Mouse (Mus musculus): ENCODE data around the gene Pkp1. TPM values are rescaled to one million over a fixed set of nuclear protein-coding genes. Genes with fewer than 3 reads are reported as not detected.

The Pkp1 gene
- total RNA-seq, 2 experiments from 2014 or later: 0.07 TPM; not detected in 1

DNA sequence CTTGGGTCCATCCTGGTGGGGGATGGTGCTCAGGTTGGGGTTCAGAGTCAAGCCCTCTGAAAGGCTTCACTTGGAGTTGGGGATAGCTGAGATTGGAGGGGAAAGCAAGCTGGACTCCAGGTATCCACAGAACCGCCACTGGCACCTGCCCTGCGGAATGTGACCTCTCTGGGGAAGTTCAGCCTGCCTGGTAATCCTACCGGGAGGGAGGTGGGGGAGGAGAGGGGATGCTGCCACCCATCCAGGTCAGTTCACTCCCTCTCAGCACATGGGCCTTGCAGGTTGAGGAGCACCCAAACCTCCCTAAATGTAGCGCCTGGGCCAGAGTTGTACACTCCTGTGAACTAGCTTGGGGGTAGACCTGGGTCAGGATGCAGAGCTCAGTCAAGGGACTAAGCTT is 62.9 kb downstream of the Pkp1 start:
- DNase-seq: no peak

DNA sequence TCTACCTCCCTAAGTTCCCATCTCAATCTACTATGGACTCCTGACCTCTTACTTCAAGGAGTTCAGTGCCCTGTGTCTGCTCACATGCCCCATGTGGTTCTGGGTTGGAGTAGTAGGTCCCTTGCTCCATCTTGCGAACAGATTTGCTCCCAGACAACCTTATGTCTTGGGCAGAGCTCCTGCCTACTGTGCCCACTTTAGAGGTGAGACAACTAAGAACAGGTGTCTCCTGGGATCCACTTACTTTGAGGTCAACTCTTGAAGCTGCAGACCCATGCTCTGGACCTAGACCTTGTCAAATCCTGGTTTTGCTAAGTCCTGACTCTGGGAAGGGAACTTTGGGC is 63.7 kb downstream of the Pkp1 start:
- no peak for DNase-seq

DNA sequence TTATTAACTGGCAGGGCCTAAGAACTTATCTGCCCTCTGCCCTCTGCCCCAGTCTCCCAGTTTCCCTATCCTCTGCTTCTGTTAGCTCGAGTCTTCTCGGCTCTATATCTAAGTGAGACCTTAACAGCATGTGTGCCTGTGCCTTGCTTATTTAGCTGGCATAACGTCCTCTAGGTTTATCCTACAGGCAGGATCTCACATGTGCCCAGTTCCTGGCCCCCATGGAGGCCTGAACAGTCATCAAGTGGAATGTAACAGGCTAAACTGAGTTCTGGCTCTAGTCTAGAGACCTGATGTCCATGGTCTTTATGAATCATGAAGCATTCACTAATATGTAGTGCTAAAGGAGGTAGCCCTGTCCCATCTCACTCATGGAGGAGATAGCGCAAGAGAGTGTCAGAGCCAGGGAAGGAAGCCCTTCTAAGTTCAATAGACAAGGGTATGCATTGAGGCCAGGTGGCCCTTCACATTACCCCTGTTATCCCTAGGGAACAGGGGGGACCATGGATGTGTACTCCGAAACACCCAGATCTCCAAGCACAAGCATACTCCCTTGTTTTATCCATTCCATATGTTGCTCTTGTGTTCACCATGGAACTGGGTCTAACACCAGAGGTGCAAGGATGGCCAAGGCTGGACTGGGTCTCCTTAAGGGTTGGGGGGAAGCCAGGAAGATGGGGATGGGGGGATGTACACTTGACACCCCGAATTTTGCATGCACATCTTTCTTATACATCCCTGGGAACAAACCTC is 64.2 kb downstream of the Pkp1 start:
- no peak for DNase-seq

DNA sequence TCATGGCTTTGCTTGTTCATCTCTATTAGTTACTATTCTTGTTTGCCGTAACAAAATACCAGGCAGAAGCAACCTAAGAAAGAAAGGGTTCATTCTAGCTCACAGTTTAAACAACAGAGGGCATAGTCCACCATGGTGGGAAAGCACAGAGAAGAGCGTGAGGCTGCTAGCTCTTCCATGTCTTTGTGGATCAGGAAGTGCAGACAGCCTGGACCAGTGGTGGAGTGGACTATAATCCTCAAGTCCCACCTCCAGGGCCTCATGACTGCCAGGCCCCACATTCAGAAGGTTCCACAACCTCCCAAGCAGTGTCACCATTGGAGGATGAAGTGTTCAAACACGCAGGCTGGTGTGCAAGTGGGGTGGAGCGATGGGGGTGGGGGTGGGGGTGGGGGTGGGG is 65.8 kb downstream of the Pkp1 start:
- no peak for DNase-seq

DNA sequence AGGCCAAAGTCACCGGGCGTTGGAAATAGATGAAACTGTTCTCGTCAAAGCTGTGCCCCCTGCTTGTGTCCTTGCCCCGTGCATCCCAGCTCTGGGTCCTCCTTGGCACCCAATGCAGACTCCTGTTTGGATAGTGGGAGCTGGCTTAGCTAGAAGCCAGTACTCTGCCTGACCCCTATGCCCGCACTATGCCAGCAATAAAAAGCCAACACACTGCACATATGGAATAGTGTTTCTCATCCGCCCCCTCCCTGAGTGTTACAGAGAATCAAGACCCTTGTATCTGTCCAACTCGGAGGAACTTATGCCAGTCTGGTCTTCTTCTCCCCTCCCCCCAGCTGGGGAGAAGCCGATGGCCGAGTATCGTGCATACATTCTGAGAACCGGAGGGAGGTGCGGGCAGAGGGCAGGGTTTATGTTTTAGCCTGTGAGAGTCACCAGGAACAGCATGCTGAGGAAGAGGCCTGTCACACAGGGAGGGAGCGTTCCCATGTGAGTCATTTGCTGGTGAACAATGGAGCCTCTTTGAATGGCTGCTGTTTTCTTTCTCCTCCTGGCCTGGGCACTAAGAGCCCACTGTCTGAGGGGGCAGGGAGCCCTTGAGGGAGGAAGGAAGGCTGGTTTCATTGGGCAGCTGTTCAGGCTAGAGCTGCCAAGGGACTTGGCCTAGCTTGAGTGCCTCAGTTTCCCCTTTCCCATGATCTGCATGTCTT is 66.8 kb downstream of the Pkp1 start:
- no peak for DNase-seq

DNA sequence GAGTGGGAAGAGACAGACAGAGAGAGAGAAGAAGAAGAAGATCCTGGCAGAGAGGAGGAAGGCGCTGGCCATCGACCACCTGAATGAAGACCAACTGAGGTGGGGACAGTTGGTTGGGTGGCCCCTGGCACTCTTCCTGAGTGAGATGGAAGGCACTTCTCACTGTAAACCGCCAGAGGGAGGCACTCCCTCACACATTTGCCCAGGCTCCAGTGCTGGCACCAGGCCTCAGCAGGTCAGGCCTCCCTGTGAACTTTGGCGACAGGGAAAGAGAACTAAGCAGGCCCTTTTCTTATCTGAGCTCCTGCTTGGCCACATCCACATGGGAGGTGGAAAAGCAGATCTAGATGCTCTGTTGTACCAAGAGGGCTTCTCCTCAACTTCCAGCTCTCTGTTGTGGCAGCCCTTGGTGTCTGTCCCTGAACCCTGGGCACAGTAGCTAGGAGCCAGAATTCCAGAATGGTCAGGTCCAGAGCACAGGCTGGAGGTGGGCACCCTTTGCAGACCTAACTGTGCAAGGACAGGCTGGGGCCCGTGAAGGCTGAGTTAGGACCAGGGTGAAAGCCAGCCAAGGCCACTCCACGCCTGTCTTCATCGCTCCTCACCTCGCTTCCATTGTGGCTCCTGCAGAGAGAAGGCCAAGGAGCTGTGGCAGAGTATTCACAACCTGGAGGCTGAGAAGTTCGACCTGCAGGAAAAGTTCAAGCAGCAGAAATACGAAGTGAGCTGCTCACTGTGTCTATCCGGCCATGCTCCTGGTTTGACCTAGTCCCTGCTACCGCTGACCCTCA is 68.1 kb downstream of the Pkp1 start:
- DNase-seq: peak; percentile 62

DNA sequence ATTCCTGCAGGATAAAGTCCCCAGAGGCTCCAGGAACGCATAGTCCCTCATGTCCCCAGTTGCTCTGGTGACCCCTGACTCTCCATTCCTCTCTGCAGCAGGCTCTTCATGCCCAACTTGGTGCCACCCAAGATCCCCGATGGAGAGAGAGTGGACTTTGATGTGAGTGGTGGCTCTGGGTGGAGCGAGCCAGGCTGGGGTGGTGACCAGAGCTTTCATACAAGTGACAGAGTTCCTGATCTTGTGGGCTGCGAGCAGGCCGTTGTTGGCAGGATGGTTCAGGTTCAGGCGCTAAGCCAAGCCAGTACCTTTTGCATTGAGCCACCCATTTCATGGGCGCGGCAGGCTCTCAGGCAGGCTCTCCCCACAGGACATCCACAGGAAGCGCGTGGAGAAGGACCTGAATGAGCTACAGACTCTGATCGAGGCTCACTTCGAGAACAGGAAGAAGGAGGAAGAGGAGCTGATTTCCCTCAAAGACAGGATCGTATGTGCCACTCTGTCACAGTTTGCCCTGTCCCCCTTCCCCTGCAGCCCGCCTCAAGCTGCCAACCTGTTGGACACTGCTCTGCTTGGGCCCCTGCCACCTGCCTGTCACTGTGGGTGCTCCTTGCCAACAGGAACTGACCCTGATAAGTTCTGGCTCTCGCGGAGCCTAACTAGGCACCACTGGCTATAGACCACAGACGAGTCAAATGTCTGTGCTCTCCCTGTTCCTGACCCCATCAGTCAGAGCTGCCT is 71.2 kb downstream of the Pkp1 start:
- DNase-seq: no peak

DNA sequence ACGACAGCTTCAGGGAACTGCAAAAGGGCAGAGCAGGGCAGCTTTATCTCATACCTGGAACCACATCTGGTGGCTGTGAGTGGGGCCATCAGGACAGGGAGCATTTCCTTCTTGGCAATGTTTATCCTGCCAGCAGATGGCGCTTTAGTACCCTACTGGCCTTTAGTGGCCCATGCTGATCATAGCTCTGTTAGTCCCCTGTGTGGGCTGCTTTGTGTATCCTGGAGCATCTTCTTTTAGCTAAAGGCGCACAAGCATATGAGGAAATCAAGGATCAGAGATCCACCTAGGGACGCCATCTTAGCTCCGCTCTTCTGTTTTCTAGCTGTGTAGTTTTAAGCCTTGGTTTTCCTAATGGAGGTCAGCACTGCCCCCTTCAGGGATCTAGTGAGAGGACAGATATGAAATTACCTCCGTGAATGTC is 71.9 kb downstream of the Pkp1 start:
- peak; percentile 40 for DNase-seq

DNA sequence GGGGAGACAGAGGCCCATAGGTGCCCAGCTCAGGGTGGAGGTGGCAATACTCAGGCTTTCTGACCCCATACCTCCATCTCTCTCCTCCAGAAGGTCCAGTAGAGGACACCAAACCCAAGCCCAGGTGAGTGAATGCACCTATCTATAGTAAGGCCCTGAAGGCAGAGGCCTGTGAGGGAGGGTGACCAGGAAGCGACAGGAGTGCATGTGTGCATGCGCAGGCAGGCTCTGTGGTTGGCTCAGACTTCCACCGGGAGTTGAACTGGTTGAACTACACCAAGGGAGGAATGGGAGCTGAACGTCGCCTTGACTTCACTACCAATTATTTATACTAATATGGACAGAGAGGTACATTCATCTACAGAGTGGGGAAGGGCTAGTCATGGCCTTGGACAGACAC is 72.4 kb downstream of the Pkp1 start:
- DNase-seq: no peak

DNA sequence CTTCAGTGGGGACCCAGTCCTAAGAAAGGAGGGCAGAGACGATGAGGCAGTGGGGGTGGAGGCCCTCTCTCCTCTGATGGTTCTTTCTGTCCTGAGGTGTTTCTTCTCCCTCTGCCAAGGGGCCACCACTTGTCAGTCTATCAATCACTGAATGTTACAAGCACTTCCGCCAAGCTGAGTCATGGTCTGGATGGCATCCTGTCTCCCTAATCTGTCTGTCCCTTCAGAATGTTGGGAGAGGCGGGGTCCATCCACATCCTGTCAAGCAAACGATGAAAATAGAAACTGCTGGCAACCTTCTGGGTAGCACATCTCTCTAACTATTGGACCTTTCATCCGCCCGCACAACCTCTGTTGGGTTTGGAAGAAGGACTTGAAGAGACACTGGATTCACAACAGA is 74.5 kb downstream of the Pkp1 start:
- DNase-seq: no peak

DNA sequence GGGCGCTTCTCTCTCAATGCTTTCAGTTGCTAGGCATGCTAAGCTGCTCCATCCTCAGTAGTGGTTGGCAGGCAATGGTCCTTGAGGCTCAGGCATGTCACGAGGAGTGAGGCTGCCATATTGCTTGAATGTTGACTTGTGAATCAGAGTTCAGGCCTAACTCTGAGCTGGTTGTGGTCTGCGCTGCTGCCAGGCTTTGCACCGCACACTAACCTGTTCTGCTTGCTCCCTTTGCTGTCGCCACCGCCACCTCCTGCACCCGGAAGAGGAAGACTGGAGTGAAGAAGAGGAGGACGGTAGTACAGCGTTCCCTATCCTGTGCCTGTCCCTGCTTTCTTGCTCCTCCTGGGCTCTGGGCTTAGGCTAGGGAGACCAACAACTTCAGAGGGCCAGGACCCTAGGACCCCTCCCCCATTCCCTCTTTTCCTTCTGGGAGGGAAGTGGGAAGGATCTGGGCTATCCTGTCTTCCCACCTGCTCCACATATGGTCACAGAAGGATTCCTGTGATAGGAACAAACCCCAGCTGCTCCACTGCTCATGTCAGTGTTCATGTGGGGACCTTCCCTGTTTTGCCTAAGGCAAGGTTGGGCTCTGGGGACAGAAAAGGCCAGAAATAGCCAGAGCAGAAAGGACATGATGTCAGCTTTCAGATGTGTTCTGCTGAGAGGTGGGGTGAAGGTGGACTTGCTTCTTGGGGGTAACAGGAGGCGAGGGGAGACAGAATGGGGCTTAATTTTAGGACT is 75.3 kb downstream of the Pkp1 start:
- DNase-seq: no peak

DNA sequence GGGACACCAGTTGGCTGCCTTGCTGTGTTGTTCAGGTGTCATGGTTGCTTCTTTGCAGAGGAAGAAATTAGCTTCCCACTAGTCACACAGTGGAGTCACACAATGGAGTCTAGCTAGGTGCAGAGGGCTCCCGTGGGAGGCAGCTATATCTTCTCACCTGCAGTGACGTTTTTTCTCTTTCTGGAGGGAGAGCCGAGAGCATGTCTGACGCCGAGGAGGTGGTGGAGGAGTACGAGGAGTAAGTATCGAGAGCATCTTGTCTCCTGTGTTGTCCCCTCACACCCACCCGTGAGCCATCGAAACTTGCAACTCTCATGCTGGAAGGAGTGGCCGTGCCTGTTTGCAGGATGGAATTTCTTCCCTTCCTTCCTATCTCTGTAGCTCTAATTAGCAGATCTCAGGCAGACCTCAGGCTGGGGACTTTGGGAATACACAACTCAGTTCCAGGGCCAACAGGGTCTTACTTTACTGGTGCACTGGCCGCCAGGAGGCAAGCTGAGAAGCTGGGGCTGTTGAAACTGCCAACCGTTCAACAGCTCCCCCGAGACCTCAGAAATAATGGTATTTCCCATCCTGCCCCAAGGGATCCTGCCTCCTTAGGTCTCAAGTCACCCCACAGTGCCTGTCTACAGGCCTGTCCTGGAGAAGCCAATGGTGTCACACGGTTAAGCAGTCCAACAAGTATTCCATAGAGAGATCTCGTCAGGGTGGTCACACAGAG is 78.2 kb downstream of the Pkp1 start:
- no peak for DNase-seq

DNA sequence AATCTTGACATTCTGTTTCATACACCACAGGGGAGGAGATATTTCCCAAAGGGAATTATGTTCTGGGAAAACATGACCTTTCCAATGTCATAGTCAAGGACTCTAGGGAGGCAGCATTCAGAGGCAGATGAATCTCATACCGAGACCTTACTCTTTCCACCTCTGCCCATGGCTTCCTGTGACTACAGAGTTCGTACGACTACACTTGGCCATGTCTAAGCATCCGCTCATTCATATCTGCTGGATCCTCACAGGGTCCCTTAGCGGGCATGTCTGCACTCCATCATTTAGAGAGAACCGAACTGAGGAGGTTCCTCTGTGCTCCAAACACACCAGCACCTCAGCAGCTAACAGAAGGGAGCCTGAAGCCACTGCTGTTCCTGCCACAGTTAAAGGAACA is 79.9 kb downstream of the Pkp1 start:
- no peak for DNase-seq

DNA sequence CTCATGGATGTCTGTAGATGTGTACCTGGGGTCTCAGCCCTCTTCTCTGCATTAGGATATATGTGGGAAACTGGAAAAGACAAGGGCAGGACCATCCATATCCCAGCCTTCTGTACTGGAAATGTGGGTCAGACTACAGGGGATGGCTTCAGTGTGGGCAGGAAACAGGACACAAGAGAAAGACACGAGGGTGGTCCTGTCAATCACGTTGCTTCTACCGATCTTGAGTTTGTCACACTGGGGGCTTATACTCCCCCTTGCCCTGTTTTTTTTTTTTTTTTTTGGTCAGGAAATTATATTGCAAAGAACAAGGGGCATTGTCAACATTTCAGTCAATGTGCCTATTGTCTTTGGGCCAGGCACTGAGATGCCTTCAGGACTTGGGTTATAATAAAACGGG is 80.4 kb downstream of the Pkp1 start:
- no peak for DNase-seq

DNA sequence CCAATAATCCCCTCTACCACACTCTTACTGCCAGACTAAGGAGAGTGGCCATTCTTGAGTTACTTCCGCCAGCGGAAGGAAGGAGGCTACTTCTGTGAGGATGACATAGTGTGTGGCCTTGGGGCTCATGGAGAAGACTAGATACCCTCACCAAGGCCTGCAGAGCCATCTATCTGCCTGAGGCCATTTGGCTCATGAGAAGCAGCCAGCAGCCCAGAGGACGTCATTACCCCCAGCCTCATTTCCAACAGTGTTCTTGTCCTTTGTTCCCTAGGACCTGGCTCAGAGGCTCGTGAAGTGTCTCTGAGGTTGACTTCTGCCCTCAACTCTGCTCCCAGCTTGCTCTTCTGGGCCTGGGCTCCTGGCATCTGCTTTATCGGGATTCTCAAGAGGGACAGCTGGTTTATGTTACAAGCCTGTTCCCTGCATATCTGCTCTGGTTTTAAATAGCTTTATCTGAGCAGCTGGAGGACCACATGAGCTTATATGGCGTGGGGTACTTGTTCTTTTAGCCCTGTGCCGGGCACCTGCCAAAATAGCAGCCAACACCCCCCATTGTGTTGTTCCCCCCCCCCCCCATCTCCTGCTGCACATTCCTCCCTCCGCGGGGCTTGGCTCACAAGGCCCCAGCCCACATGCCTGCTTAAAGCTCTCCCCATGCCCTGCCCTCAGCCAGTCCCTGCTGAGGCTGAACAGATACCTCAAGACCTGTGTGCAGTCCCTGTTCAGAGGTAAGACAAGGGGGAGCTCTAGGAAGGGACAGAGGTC is 83.1 kb downstream of the Pkp1 start, which contains the start of gene Tnnt2:
TSS of gene Tnnt2 (plus strand) at position 639 of the 768 bp plus-strand sequence.
- no peak for DNase-seq

DNA sequence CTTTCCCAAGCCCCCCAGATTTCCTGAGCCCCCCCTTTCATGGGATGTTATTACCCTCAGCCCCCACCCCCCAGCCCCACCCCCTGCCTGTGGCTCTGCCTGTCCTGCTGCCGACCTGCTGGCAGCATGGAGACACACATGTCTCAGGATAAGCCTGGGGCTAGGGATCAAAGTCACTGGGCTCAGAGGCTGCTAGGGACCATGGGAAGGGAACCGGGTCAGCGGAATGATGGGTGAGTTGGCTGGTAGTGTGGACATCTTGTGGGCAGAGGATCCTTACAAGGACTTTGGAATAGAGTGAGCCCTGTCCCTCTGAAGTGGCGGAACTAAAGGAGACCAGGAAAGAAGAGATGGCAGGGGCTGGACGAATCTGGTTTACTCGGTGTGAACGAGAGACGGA is 84.0 kb downstream of the Pkp1 start:
- no peak for DNase-seq

DNA sequence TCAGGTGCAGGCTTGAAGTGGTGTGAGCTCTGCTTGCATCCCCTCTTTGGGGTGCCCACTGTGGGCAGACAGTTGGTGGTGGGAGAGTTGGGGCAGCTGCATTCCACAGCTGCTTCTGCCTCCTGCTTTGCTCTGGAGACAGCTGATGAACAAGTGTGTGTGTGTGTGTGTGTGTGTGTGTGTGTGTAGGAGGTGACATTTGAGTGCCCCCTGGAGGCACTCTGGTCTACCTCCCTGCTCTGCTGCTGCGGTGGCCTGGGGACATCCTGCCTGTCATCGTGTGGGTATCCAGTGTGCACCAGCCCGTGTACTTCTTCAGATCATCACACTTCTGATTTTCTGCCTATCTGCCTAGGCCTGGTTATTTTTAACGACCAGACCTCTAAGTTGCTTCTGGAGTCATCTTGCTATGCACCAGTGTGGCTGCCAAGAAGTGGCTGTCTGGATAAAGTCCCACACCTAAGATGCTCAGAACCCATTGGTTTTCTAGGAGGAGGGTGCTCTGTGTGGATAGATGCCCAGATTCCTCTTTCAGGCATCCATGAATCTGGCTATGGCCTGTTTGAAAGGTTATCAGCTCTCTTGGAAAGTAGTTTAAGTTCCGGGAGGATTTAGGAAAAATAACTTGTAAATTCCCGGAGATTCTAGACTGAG is 84.7 kb downstream of the Pkp1 start:
- no peak for DNase-seq

DNA sequence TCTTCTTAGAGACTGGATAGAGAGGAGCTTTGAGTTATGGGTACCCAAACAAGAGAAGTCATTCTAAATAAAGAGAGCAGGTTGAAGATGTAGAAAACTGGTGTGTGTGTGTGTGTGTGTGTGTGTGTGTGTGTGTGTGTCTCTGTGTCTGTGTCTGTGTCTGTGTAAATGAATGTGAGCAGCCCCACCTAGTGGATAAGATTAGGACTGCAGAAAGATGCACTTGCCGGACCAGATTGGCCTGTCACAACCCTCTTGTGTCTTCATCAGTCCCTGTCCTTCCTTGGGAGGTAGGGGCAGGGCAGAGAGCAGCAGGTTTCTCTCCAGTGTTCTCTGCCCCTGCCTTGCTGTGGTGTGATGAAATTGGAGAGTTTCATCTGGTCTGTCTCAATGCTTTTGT is 90.1 kb downstream of the Pkp1 start:
- DNase-seq: no peak

DNA sequence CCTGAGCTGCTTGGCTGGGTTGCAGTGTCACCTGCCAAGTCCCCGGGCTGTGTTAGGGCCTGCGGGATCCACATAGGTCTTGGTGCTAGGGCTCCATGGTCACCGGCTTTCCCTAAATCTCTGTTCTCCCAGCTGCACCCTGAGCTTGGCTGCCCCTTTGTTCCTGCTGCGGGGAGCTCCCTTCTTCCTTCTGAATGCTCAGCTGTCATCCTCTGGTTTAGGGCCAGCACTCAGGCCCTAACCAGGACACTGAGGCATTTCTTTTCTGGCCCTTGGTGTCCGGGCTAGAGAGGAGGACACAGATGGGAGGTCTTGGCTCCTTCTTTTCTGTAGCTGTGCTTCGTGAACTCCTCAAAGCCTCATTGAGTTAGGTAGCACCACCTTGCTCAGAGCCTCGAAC is 97.2 kb downstream of the Pkp1 start:
- no peak for DNase-seq

All from gastrocnemius, postnatal 10 days (tissue).